Mouse (Mus musculus) heart, adult 2 months (tissue): ENCODE measurements around the gene Ddx4. TPM values are rescaled to one million over a fixed set of nuclear protein-coding genes. Genes with fewer than 3 reads are reported as not detected.

Experiments
- DNase-seq, 2 experiments: peaks; one replicate each; pipeline ENCODE4 v3.0.0; 2021
- H3K27ac ChIP-seq: fragments of 200-600 bp; 2 replicates; pipeline ENCODE4 v1.8.1; 2022
- H3K27me3 ChIP-seq: fragments of 200-500 bp; 2 replicates; pipeline ENCODE4 v1.6.1; 2012; ENCODE audit warnings: mild to moderate bottlenecking, low read length, inconsistent platforms, mixed read lengths; ENCODE audit not compliant: control insufficient read depth, insufficient read depth
- H3K36me3 ChIP-seq: fragments of 200-500 bp; 2 replicates; pipeline ENCODE4 v1.6.1; 2012; ENCODE audit warnings: low read length, inconsistent platforms; ENCODE audit not compliant: control insufficient read depth, insufficient read depth
- H3K4me1 ChIP-seq: fragments of 200-500 bp; 2 replicates; pipeline ENCODE4 v1.6.1; 2011; ENCODE audit warnings: low read length; ENCODE audit not compliant: control insufficient read depth, insufficient read depth
- H3K4me3 ChIP-seq: fragments of 200-600 bp; 2 replicates; pipeline ENCODE4 v1.8.1; 2022
- H3K79me2 ChIP-seq: fragments of 200-500 bp; replicated peaks from 2 replicates; pipeline ENCODE4 v1.6.1; 2012; ENCODE audit warnings: mild to moderate bottlenecking, inconsistent platforms, low read length, moderate library complexity, mixed read lengths; ENCODE audit not compliant: control insufficient read depth, insufficient read depth
- H3K9ac ChIP-seq: fragments of 200-500 bp; 2 replicates; pipeline ENCODE4 v1.6.1; 2012; ENCODE audit warnings: low read depth, mild to moderate bottlenecking, control low read depth, inconsistent platforms, low read length, mixed read lengths
- CTCF ChIP-seq: fragments of 200-600 bp; IDR thresholded peaks from 2 replicates; pipeline ENCODE4 v1.8.1; 2022; ENCODE audit warnings: antibody characterized with exemption, mild to moderate bottlenecking, moderate library complexity
- EP300 ChIP-seq: fragments of 200-500 bp; IDR thresholded peaks from 2 replicates; pipeline ENCODE4 v1.6.1; 2011; ENCODE audit warnings: low read depth, low read length, control low read depth; ENCODE audit not compliant: insufficient read depth
- POLR2A ChIP-seq: fragments of 200-500 bp; IDR thresholded peaks from 2 replicates; pipeline ENCODE4 v1.6.1; 2011; ENCODE audit warnings: mild to moderate bottlenecking, low read depth, low read length, control low read depth; ENCODE audit not compliant: insufficient read depth
- WGBS: fragments of 180-500 bp; shearing (Covaris S2); methylation state at CpG from one replicate; pipeline ENCODE4 v1.1.7; 2018; 5-methylcytosine and 5-hydroxymethylcytosine counted together
- intact Hi-C: fragments of 180-260 bp; cut with DNase I; formaldehyde crosslinking; loops from one replicate; pipeline ENCODE4 v1.15.1; 2025
- long read RNA-seq: library from polyadenylated mRNA; stranded (forward); transcript quantifications from one replicate; pipeline ENCODE4 v2.0.0, GENCODE M21; 2021
- polyA plus RNA-seq: library from polyadenylated mRNA; depleted of rRNA; stranded (reverse); fragments of >200 nt; gene quantifications from 2 replicates; pipeline ENCODE4 v1.2.3, GENCODE M21; 2012; rRNA removed
- total RNA-seq, 2 experiments: library from RNA; stranded (reverse); gene quantifications; 2 replicates each; pipeline ENCODE4 v1.2.3; 2021

Ddx4 gene
- total RNA-seq = under 1 TPM in 1 of 2 experiments, not detected in 1; 0.13 TPM
- polyA plus RNA-seq = 0.06 TPM in 1 of 2 replicates, not detected in the other
- long read RNA-seq = 0 reads

DNA sequence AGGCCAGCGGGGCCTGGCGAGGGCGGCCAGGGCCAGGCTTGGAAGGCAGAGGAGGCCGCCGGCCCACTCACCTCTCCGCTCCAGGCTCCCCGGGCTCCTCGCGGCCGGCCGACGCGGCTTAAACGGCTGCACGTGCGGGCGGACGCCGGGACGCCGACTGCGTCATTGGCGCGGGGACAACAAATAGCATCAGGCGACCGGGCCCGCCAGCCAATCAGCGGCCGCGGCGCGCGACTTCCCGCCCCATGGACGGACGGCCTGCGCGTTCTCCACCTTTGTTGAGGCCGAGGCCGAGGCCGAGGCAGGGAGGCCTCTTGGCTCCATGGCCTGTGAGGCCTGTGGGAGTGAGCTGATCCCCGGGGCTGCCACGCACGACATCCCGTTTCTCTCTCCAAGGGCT is at the start of gene Ddx4:
Ddx4 (minus strand) TSS at position 271 of the 400 bp plus-strand sequence.
- H3K9ac ChIP-seq = no peak within 1 kb of the TSS
- 72% methylated on average over 45 of the region's 45 CpGs for WGBS
- intact Hi-C loops = no loop called here
- no peak within 1 kb of the TSS for H3K27ac ChIP-seq
- H3K4me1 ChIP-seq = no peaks in the 10 kb centered on the region
- H3K79me2 ChIP-seq = no peaks in the 10 kb centered on the region
- H3K4me3 ChIP-seq = no peak within 1 kb of the TSS
- H3K36me3 ChIP-seq = no peaks in the 10 kb centered on the region
- DNase-seq = no peak
- no peaks in the 10 kb centered on the region for H3K27me3 ChIP-seq
- TF ChIP-seq EP300 (no peak), POLR2A (no peak), CTCF (no peak)

GRCm38 (mm10) chr13:112701256-112701655 is 49.0 kb upstream of the Ddx4 start:
- Histone ChIP-seq H3K4me3 (no peak overlapping the region), H3K27me3 (no peaks in the 10 kb centered on the region), H3K27ac (peak overlapping the region; percentile 61), H3K79me2 (no peaks in the 10 kb centered on the region), H3K9ac (no peak overlapping the region), H3K4me1 (peaks cover 1% of the 10 kb centered on the region; the same call in 1 of the 2 replicates), H3K36me3 (peaks cover 2% of the 10 kb centered on the region; the same call in 1 of the 2 replicates)
- TF ChIP-seq EP300 = 0 out of 2 replicates have a peak, but pooled peaks have one; percentile 31
- no peak for TF ChIP-seq CTCF
- no peak for TF ChIP-seq POLR2A
- intact Hi-C loops = no loop called here
- WGBS = 60% methylated on average over 8 of the region's 8 CpGs
- DNase-seq = peak in 1 of 2 experiments; percentile 58

GRCm38 (mm10) chr13:112695526-112696240 is 43.4 kb upstream of the Ddx4 start:
- DNase-seq = no peak

GRCm38 (mm10) chr13:112692870-112693553 is 40.7 kb upstream of the Ddx4 start:
- Histone ChIP-seq H3K36me3 (peaks cover 5% of the 10 kb centered on the region; the same call in 1 of the 2 replicates), H3K9ac (no peak overlapping the region), H3K27me3 (no peaks in the 10 kb centered on the region), H3K27ac (no peak overlapping the region), H3K4me3 (no peak overlapping the region), H3K79me2 (no peaks in the 10 kb centered on the region), H3K4me1 (no peaks in the 10 kb centered on the region; the same call in 1 of the 2 replicates)
- no peak for TF ChIP-seq EP300
- no peak for TF ChIP-seq POLR2A
- no peak for TF ChIP-seq CTCF
- no peak for DNase-seq
- intact Hi-C loops = no loop called here
- WGBS = 80% methylated on average over 10 of the region's 10 CpGs

More at GRCm38 (mm10) chr13:112695526-112696240, 43.4 kb upstream of the Ddx4 start:
- no peak overlapping the region for H3K9ac ChIP-seq
- intact Hi-C loops = no loop called here
- TF ChIP-seq CTCF (no peak), EP300 (no peak), POLR2A (no peak)
- no peaks in the 10 kb centered on the region; the same call in 1 of the 2 replicates for H3K4me1 ChIP-seq
- no peak overlapping the region for H3K4me3 ChIP-seq
- peaks cover 2% of the 10 kb centered on the region; the same call in 1 of the 2 replicates for H3K36me3 ChIP-seq
- no peaks in the 10 kb centered on the region for H3K27me3 ChIP-seq
- H3K27ac ChIP-seq = no peak overlapping the region
- WGBS = 87% methylated on average over 8 of the region's 8 CpGs
- H3K79me2 ChIP-seq = no peaks in the 10 kb centered on the region

DNA sequence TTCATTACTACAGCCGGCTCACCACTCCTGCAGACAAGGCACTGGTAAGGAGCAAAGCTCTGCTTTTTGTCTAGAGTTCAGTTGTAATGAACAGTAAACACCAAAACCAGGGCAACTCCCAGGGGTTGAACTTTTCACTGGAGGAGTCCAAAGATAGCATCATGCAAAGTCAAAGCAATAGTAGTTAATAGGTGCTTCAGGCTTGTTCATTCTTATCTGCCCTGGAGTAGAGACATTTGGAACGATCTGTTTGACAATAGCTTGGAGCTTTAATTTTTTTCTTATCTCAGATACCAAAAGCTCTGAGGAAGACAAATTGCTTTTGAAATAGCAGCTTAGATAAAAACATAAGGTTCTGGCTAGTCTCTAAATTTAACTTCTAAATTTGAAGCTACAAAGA is 33.9 kb upstream of the Ddx4 start:
- 40% methylated on average over 2 of the region's 2 CpGs for WGBS
- TF ChIP-seq CTCF (no peak), POLR2A (no peak), EP300 (no peak)
- Histone ChIP-seq H3K27me3 (no peaks in the 10 kb centered on the region), H3K4me3 (no peak overlapping the region), H3K9ac (no peak overlapping the region), H3K79me2 (no peaks in the 10 kb centered on the region), H3K4me1 (no peaks in the 10 kb centered on the region; the same call in none of the 2 replicates), H3K27ac (no peak overlapping the region), H3K36me3 (0 out of 2 replicates have a peak, but pooled peaks cover 2% of the 10 kb centered on the region)
- no peak for DNase-seq
- intact Hi-C loops = no loop called here
